Mouse (Mus musculus) left cerebral cortex, postnatal 36 days (tissue): ENCODE results near the gene M1ap. TPM values are rescaled to one million over a fixed set of nuclear protein-coding genes. Genes with fewer than 3 reads are reported as not detected.

ENCODE experiments used
- DNase-seq, 2 experiments: peaks; one replicate each; pipeline ENCODE4 v3.0.0; 2021 to 2022; ENCODE audit warnings: low spot score in 2 of 2, mixed read lengths in 1 of 2
- intact Hi-C: fragments of 180-260 bp; cut with DNase I; formaldehyde crosslinking; loops from one replicate; pipeline ENCODE4 v1.15.1; 2025
- total RNA-seq, 2 experiments: library from RNA; stranded (reverse); gene quantifications; 2 replicates each; pipeline ENCODE4 v1.2.3; 2021

The M1ap gene
- total RNA-seq, 2 experiments from 2014 or later = 0.22 TPM; not detected in 1

DNA sequence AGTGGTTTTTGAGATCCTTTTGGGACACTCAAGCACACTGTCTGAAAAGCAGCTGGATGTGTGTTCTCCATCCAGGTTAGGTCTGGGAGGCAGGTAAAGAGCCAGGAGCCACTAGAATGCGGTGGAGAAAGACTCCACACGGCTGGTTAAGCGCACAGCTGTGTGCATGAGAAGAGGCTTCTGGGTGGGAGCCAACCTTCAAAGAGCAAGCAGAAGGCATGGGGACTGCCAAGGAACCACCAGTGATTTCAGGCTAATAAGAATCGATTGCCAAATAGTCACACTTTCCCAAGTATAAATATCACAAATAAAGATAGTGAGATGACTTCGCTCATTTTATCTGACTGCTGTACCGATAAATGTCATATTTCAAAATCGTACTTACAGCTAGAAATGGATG is 20.2 kb upstream of the M1ap start:
- intact Hi-C loops = no loop called here
- no peak for DNase-seq

DNA sequence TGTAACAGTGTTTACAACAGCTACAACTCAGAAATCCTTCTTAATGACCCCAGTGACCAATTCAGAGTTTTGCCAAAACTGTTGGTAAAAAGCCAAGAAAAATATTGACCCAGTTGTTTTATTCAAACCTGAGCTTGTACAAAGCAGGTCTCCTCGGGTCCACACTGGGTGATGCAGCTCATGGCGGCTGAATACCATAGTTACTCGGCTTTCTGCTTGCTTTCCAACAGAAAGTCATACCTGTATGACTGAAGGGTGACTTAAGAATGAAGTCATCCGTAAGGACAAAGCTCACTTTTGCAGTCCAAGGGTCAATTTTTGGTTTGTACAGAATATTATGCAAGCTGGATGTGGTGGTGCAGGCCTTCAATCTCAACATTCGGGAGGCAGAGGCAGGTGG is 19.1 kb upstream of the M1ap start:
- intact Hi-C loops = no loop called here
- DNase-seq = no peak

DNA sequence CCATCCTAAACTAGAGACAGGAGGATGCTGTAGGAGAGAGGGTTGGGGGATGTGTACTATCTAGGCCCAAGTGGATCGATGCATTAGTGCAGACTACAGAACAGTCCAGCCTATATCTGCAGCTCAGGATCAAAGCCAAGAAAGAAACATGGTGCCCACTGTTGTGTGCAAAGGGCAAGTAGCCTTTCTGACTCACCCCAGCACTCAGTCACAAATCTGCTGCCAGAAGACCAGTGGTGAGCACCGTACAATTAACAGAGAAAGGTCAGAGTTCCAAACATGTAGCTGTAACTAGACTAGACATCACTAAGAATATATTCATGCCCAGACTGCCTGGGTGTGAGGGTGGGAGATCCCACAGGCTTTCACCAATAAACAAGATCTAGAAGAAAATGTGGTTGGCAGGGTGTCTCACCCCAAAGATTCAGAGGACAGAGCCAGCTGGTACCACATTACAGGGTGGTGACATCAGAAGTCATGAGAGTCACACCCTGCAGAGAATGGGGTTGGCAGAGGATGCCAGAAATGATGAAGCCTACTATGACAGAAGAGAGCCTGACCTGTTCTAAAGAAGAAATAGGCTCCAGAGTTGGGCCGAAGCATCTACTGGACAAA is 12.0 kb upstream of the M1ap start:
- DNase-seq = no peak
- intact Hi-C loops = no loop called here

DNA sequence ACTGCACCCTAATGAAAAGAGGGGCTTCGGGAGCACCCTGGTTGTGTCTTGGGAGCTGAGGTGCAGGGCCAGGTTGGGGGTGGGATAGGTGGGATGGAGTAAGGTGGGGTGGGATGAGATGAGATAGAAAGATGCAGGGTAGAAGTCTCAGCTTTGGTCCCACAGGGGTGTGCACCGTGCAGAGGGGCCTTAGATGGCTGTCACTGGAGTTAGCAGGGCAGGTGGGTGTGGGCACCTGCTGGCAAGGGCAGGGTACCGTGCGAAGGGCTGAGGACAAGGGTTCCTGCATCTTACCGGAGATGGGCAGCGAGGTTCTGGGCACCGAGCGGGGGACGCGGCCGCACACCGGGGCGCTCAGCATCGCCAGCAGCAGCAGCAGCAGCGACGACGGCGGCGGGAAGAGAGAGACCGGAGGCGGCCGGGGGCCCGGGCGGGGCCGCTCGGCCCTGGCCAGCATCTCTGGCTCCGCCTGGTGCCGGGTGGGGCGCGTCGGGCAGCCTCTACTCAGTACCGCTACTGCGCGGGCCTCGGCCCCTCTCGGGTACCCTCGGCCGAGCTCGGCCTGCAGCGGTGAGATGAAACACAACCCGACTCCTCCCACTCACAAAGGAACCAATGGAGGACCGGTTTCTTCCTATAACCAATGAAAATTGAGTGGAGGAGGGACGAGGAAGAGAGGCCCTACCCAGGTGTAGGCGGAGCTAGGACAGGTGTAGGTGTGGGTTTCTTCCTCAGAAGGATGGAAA is 7.4 kb upstream of the M1ap start, which contains the start of gene Sema4f:
Gene Sema4f (minus strand): TSS at position 603 of the 746 bp plus-strand sequence.
- DNase-seq = peak; percentile 66 to 80
- intact Hi-C loops = no loop called here

DNA sequence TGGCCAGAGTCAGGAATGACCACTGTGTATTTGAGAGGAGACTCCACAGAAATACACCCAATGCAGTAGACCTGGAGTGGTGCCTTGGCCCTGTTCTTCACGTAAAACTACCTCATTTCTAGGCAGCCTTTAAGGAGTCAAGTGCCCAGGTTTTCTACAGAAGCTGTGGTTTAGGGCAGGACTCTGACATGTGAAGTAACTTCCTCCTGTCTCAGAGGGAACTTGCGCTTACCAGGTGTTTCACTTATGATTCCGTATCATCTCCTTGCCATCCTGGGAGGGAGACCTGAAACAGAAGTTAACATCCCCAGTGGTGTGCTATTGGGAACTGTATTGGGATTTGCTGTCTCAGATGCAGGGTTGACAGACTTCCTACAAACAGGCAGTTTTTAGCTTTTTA is 5.9 kb upstream of the M1ap start:
- DNase-seq = no peak
- intact Hi-C loops = no loop called here

DNA sequence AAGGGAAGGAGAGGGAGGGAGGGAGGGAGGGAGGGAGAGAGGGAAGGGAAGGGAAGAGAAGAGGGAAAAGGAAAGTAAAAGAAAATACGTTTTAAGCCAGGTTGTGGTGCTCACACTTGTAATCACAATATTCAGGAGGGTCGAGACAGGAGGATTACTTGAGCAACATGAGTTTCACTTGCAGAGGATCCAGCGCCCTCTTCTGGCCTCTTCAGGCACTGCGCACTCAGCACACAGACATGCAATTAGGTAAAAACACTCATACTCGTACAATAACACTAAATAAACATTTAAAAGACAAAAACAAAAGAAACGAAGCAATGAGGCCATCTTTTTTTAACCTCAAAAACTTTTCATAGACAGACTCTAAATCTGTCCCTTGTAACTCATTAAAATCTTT is 952 bp upstream of the M1ap start:
- DNase-seq = no peak
- intact Hi-C loops = no loop called here

DNA sequence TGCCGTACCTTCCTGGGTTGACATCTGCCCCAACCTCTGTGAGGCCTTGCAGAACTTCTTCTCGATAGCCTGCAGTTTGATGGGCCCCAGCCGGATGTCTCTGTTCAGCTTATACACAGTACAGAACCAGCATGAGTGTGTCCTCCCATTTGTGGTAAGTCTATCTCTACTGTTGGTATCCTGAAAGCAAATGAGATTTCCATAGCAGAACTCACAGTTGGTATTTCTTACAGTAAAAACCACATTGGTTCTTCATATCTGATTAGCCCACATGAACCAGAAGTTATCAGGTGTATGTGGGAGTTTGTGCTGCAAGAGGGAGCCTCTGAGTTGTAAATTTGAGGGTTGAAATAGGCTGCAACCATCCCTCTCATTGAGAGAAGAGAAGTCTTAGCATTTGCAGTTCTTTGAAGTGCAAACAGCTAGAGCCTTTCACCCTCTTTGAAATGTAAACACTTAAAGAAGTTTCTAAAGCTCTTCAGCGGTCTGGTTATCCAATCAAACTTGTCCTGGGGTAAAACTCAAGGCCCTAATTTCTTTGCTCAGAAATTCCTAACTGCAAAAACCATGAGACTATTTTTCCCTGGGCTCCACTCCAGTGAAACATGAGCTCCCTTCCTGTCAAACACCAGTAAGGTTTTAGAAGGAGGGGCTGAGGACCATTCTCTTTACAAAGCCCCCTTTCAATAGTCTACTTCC is 10.0 kb downstream of the M1ap start:
- intact Hi-C loops = no loop called here

DNA sequence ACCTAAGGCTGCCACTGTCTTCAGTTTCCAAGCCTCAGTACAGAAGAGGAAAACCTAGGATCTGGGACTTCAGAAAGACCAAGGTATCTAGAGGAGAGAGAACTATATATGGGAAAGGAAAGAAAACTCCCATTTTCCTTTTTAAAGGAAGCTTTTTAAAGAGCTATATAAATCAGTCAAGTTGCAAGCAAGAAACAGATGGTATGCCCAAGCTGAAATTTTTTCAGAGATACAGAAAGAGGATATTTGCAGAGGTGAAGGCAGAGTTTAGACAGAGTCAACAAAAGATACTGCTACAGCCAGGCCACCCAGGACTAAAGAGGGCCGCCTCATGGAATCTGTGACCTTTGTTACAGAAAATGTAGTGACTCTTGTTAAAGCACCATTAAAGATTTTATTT is 15.0 kb downstream of the M1ap start:
- intact Hi-C loops = no loop called here
- DNase-seq = no peak

More for the DNA sequence above, 10.0 kb downstream of the M1ap start:
- DNase-seq = no peak

DNA sequence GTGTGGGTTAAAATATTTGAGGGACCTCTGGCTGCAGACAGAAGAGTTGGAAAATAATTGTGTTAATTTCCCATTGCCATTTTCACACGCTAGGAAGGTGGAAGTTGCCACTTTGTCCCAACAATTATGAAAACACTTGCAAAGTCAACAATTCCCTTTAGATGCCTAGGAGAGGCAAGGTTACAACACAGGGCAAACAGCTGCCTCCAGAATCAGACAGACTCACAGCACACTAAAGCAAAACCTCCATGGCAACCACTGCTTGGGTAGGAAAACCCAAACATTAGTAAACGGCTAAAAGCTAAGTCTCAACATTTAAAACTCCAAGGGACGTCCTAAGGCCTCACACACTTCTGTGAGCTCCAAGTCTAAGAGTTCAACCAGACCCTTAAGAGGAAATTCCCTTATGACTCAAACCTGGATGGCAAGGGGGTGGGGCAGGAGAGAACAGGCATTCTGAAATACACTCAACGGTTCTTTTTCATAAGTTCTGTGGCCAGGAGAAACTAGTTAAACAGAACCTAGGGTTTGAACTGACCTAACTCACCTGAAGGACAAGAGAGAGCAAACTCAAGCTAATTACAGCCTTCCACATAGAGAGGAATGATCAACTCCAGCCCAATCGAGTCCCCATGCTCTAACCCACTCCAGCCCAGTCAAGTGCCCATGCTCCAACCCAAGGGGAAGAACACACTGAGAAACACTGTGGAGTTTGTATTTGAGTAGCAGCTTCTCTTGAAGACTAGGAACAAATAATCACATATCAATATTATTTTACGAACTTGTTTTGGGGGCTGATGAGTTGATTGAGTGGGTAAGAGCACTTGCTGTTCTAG is 22.8 kb downstream of the M1ap start:
- intact Hi-C loops = loop anchor here (2.0 to 5.0 kb wide), 2 partner anchors 53 to 227 kb away; no protein-coding TSS in a partner anchor
- no peak for DNase-seq

DNA sequence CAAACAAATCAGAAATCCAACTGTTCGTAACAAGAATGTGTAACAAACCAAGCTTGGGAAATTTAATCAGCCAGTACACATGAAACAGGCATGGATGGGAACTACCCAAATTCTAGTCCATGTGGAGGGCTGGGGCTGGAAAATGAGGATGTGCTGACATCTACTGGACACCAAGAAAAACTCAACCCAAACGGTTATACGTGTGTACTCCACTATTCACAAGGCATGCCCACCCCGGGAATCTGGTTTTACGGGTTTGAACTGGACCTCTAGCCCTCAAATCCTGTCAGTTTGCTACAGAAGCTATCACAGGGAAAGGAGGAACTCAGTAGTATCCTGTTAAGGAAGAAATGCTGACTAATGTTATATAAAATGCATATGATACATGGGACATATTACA is 24.3 kb downstream of the M1ap start:
- DNase-seq = peak; percentile 59 to 62
- intact Hi-C loops = loop anchor here (2.0 to 5.0 kb wide), 2 partner anchors 54 to 229 kb away; no protein-coding TSS in a partner anchor

DNA sequence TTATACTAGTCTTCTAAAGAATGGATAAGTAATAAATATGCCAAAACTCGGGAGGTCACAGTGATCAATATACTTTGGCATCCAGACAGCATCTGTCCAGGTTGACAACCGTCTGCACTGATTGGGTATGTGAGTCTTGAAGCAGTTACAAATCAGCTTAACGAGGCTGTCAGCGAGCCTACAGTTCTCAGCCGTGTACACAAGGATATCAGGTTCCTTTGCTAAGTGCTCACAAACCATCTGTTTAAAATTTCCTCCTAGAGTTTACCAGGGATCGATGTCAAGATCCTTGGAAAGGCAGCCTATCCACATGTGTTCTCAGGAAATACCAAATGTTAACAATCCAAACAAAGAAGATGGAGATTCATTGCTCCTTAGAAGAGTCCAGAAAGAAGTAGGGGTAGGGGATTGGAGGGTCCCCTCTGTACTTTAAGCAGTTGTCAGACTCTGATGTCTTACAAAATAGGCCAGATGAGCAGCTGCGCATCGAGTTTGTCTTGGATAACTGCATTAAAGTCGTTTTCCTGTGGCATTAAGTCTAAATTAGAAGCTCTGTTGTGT is 40.8 kb downstream of the M1ap start:
- DNase-seq = no peak
- intact Hi-C loops = no loop called here

DNA sequence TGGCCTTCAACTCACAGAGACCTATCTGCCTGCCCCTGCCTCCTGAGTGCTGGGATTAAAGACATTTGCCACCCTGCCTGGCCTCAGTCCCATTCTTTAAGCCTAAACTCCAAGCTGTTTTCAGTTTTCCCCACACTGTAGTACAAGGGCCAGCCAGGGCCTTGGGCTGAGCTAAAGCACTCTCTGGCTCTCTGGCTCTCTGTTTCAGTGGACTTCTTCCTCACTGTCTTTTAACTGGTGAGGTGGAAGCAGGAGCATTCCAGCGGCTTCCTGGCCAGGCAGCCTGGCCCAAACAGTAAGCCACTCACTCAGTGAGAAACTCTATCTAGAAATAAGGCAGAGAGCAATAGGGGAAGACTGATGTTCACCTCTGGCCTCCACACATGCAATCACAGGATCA is 47.0 kb downstream of the M1ap start:
- DNase-seq = no peak
- intact Hi-C loops = loop anchor here (10.0 kb wide), 1 partner anchor 171 kb away; the partner anchor contains the start of gene Dctn1

DNA sequence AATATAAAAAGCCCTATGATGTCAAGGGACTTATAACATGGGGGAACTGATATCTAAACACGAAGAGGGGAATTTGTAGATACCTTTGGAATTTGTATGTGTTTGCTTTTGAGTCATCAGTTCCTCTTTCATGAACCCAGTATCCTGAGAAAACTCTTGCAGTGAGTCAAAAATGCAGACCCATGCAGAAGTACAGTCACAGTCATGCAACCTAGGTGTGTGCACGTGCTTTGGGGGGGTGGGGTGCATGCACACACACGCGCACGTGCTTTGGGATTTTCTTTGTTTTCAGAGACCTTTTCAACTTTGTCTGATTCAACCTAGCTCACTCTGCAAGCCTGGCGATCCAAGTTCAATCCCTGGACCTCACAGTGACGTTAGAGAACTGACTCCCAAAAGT is 47.7 kb downstream of the M1ap start:
- intact Hi-C loops = loop anchor here (10.0 kb wide), 1 partner anchor 170 kb away; the partner anchor contains the start of gene Dctn1
- DNase-seq = no peak

DNA sequence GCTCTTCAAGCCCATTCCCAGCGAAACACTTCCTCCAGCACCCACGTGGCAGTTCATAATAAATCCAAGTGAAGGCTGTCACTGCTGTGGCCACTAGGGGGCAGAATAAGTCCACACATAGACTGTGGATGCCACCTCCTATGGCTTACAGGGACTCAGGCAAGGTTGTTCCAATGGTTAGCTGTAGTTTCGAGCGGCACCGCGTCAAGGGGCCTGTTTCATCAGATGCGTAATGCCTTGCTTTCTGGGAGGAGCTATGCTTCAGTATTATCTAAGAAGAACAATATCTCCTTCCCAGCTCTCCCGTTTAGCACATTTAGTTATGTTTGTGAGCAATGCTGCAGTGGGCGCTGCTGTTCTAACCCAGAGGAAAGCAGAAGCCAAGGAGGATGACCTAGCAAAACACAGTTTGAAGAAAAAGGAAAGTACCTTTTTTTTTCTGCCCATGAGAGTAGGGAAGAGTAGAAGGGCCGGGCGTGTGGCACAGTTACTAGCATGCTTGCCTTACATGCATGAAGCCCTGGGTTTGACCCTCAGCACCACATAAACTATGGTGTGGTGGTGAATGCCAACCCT is 50.1 kb downstream of the M1ap start:
- DNase-seq = peak; percentile 88 to 91
- intact Hi-C loops = loop anchor here (1.0 to 10.0 kb wide), 4 partner anchors 57 to 168 kb away; partner anchors contain the start of genes Aup1, Ccdc142, Dctn1 and Gm42688

DNA sequence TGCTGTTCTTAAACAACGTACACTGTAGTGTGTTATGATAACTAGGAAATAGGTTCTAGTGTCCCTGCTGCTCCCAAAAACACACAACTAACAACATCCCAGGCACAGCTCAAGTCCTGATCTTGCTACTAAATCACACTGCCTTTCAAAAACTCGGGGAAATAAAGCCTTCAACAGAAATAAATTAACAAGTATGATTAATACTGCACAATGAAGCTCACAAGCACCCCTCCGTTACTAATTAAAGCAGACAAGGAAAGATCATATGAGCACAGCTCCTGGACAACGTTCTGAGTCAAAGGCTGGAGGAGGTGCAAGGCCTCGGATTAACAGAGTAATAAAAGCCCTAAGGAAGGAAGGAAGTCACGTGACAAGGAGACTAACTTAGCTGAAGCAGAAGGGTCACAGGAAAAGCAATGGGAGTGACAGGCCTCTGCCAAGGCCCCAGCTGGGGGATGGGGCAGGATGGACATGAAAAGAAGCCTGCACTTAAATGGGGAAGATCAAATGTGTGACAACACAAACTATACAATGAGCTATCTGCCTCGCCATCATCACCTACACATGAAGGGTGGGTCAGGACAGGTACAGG is 50.9 kb downstream of the M1ap start:
- intact Hi-C loops = loop anchor here (5.0 to 10.0 kb wide), 2 partner anchors 80 to 167 kb away; partner anchors contain the start of genes Dctn1 and Pcgf1
- no peak for DNase-seq

DNA sequence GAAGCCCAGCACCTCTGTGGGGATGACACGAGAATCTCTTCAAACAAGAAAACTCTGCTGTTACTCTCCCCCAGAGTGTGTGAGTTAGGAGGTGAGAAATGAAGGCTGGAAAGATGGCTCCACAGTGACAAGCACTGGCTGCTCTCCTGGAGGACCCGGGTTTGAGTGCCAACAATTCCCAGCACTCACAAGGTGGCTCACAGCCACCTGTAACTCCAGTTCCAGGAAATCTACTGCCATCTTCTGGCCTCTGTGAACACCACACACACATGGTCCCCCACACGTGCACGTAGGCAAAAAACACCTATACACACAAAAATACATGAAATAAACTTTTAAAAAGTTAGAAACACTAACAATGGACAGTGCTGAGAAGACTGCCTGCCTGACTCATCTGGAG is 51.6 kb downstream of the M1ap start:
- intact Hi-C loops = loop anchor here (5.0 to 10.0 kb wide), 2 partner anchors 79 to 166 kb away; partner anchors contain the start of genes Dctn1 and Pcgf1
- DNase-seq = no peak

DNA sequence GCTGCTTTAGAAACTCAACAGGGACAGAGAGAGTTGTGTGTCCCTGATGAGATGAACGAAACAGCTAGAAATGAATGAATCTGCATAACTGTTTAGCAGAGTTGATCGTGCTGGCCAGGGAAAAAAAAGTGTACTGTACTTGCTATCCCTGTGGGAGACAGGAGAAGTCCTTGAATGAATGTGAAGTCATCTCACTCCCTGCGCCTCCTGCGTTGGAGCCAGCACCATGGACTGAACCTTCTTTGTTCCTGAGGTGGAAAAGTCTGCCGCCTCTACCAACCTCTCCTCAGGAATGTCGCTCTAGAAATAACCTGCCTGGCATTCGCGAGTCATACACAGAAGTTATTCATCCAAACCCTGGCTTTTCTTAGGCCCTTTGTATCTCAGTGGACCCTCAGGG is 53.3 kb downstream of the M1ap start:
- no peak for DNase-seq
- intact Hi-C loops = loop anchor here (5.0 to 10.0 kb wide), 2 partner anchors 77 to 165 kb away; partner anchors contain the start of genes Dctn1 and Pcgf1

DNA sequence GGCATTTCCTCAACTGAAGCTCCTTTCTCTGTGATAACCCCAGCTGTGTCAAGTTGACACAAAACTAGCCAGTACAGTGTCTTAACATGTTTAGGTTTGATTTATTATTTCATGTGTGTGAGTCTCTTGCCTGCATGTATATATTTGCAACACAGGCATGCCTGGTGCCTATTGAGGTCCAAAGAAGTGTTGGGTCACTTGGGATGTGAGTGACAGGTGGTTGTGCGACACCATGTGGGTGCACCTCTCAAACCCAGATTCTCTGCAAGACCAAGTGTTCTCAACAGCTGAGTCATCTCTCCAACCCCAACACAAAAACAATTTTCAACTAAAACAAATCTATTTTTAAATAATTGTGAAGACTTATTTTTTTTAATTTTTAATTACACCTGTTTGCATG is 56.4 kb downstream of the M1ap start:
- DNase-seq = no peak
- intact Hi-C loops = no loop called here
